Mouse (Mus musculus) cortical plate, adult 2 months (tissue): ENCODE measurements around the gene Ndufs7. TPM values are rescaled to one million over a fixed set of nuclear protein-coding genes. Genes with fewer than 3 reads are reported as not detected.

ENCODE experiments used
- H3K27ac ChIP-seq: fragments of 200-500 bp; 2 replicates; pipeline ENCODE4 v1.5.1; 2012; ENCODE audit warnings: low read length, control low read depth, inconsistent platforms; ENCODE audit not compliant: insufficient read depth
- H3K4me1 ChIP-seq: fragments of 200-500 bp; 2 replicates; pipeline ENCODE4 v1.6.1; 2011; ENCODE audit warnings: low read length; ENCODE audit not compliant: control insufficient read depth, insufficient read depth
- H3K4me3 ChIP-seq: fragments of 200-500 bp; 2 replicates; pipeline ENCODE4 v1.5.1; 2011; ENCODE audit warnings: mild to moderate bottlenecking, low read length, control low read depth; ENCODE audit not compliant: insufficient read depth
- CTCF ChIP-seq: fragments of 200-500 bp; IDR thresholded peaks from 2 replicates; pipeline ENCODE4 v1.5.1; 2011; ENCODE audit warnings: mild to moderate bottlenecking, control low read depth, low read length; ENCODE audit not compliant: insufficient read depth; ENCODE audit errors: extremely low read depth
- POLR2A ChIP-seq: fragments of 200-500 bp; IDR thresholded peaks from 2 replicates; pipeline ENCODE4 v1.6.1; 2011; ENCODE audit warnings: mild to moderate bottlenecking, low read length, control low read depth; ENCODE audit not compliant: insufficient read depth; ENCODE audit errors: extremely low read depth
- polyA plus RNA-seq: library from polyadenylated mRNA; depleted of rRNA; stranded (reverse); fragments of >200 nt; gene quantifications from 2 replicates; pipeline ENCODE4 v1.2.3, GENCODE M21; 2012

Gene Ndufs7
- polyA plus RNA-seq, 1 experiment = 424 TPM

- H3K27ac ChIP-seq = no peak overlapping the region
- no peak for TF ChIP-seq CTCF
- no peak for TF ChIP-seq POLR2A
These were observed 3.8 kb downstream of the Ndufs7 start for GRCm38 (mm10) chr10:80252493-80253274.

GRCm38 (mm10) chr10:80253551-80253950 is 4.6 kb downstream of the Ndufs7 start:
- no peak for TF ChIP-seq POLR2A
- TF ChIP-seq CTCF = no peak
- no peak overlapping the region for H3K4me3 ChIP-seq

More at GRCm38 (mm10) chr10:80252493-80253274, 3.8 kb downstream of the Ndufs7 start:
- H3K4me3 ChIP-seq = no peak overlapping the region
- peaks cover 5% of the 10 kb centered on the region for H3K4me1 ChIP-seq

GRCm38 (mm10) chr10:80254331-80255297 is 5.7 kb downstream of the Ndufs7 start:
- Histone ChIP-seq H3K4me3 (no peak overlapping the region), H3K4me1 (peaks cover 5% of the 10 kb centered on the region), H3K27ac (no peak overlapping the region)
- no peak for TF ChIP-seq POLR2A
- no peak for TF ChIP-seq CTCF

More at GRCm38 (mm10) chr10:80253551-80253950, 4.6 kb downstream of the Ndufs7 start:
- Histone ChIP-seq H3K27ac (no peak overlapping the region), H3K4me1 (peaks cover 5% of the 10 kb centered on the region)

GRCm38 (mm10) chr10:80255881-80256535 is 7.1 kb downstream of the Ndufs7 start:
- TF ChIP-seq POLR2A = 0 out of 2 replicates have a peak, but pooled peaks have one; percentile 0
- TF ChIP-seq CTCF = no peak
- Histone ChIP-seq H3K27ac (no peak overlapping the region), H3K4me1 (no peaks in the 10 kb centered on the region), H3K4me3 (no peak overlapping the region)

- Histone ChIP-seq H3K27ac (no peak overlapping the region), H3K4me3 (no peak overlapping the region), H3K4me1 (no peaks in the 10 kb centered on the region)
- TF ChIP-seq POLR2A = no peak
- TF ChIP-seq CTCF = no peak
These were observed 9.0 kb downstream of the Ndufs7 start for GRCm38 (mm10) chr10:80257936-80258335.

GRCm38 (mm10) chr10:80258752-80259462 is 10.0 kb downstream of the Ndufs7 start:
- TF ChIP-seq CTCF (no peak), POLR2A (no peak)
- Histone ChIP-seq H3K4me1 (no peaks in the 10 kb centered on the region), H3K4me3 (no peak overlapping the region), H3K27ac (no peak overlapping the region)

GRCm38 (mm10) chr10:80259463-80259805 is 10.5 kb downstream of the Ndufs7 start:
- Histone ChIP-seq H3K27ac (no peak overlapping the region), H3K4me3 (no peak overlapping the region), H3K4me1 (no peaks in the 10 kb centered on the region)
- TF ChIP-seq POLR2A (no peak), CTCF (no peak)

- no peaks in the 10 kb centered on the region for H3K4me1 ChIP-seq
- peak; percentile 7; the same call in 1 of the 2 replicates for TF ChIP-seq POLR2A
- no peak for TF ChIP-seq CTCF
- peak overlapping the region; percentile 48 for H3K4me3 ChIP-seq
- H3K27ac ChIP-seq = peak overlapping the region; percentile 85
These were observed 11.1 kb downstream of the Ndufs7 start for GRCm38 (mm10) chr10:80259861-80260641.
